Mouse (Mus musculus): Measurements from ENCODE around the gene 4930558K02Rik. TPM values are rescaled to one million over a fixed set of nuclear protein-coding genes. Genes with fewer than 3 reads are reported as not detected.

Gene 4930558K02Rik
- polyA plus RNA-seq, 1 experiment from 2014 or later, result not detected

GRCm38 (mm10) chr1:162011523-162012245 lies 32.2 kb upstream of the 4930558K02Rik start:
- no peak overlapping the region for H3K4me3 ChIP-seq (ENCODE audit: low read depth, low read length)
- 82% methylated on average over 16 of the region's 16 CpGs for WGBS
- no peak for ATAC-seq (ENCODE audit: low FRiP score)

GRCm38 (mm10) chr1:162009086-162009485 lies 29.6 kb upstream of the 4930558K02Rik start:
- ATAC-seq (ENCODE audit: low FRiP score) (no peak), DNase-seq (ENCODE audit: low spot score, missing footprints) (no peak)
- H3K36me3 ChIP-seq (ENCODE audit: control insufficient read depth, insufficient read depth, low read length), result no peaks in the 10 kb centered on the region
- no peaks in the 10 kb centered on the region for H3K27me3 ChIP-seq (ENCODE audit: control insufficient read depth, insufficient read depth, low read length)
- H3K4me3 ChIP-seq (ENCODE audit: low read depth, low read length), result no peak overlapping the region
- no peak overlapping the region for H3K4me2 ChIP-seq
- WGBS, result 79% methylated on average over 8 of the region's 8 CpGs
- H3K4me1 ChIP-seq (ENCODE audit: control insufficient read depth, insufficient read depth, low read length), result peaks cover 9% of the 10 kb centered on the region
- no peaks in the 10 kb centered on the region for H3K9me3 ChIP-seq (ENCODE audit: control insufficient read depth, low read length)
- no peak overlapping the region; the same call in 1 of the 2 replicates for H3K27ac ChIP-seq (ENCODE audit: low read depth, low read length)
- H3K9ac ChIP-seq (ENCODE audit: low read length), result no peak overlapping the region

More at GRCm38 (mm10) chr1:162011523-162012245, 32.2 kb upstream of the 4930558K02Rik start:
- no peak overlapping the region for H3K4me2 ChIP-seq
- no peaks in the 10 kb centered on the region for H3K9me3 ChIP-seq (ENCODE audit: control insufficient read depth, low read length)
- no peak for DNase-seq (ENCODE audit: low spot score, missing footprints)
- no peak overlapping the region for H3K9ac ChIP-seq (ENCODE audit: low read length)
- no peak overlapping the region for H3K27ac ChIP-seq (ENCODE audit: low read depth, low read length)
- H3K36me3 ChIP-seq (ENCODE audit: control insufficient read depth, insufficient read depth, low read length), result no peaks in the 10 kb centered on the region
- H3K4me1 ChIP-seq (ENCODE audit: control insufficient read depth, insufficient read depth, low read length), result peaks cover 5% of the 10 kb centered on the region
- no peaks in the 10 kb centered on the region for H3K27me3 ChIP-seq (ENCODE audit: control insufficient read depth, insufficient read depth, low read length)

DNA sequence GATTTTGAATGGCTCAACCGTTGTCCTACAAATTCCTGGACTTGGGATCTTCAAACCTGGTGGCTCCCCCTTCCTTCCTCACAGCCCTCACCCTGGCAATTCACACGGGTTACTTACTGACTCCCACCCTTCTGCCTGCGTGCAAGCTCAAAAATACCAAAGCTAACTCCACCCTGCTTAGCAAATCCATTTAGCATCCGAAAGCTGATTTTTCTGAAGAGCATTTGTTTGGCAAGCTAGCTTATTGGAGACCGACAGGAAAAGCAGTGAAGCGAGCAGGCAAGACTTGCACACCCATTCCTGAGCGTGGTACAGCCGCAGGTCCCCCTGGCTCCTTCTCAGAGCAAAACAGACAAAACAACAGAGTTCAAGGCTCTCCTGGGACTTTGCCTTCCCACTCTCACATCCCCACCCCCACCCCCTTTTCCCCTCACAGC lies 29.2 kb upstream of the 4930558K02Rik start:
- H3K4me2 ChIP-seq, result no peak overlapping the region

GRCm38 (mm10) chr1:162008208-162008607 lies 28.8 kb upstream of the 4930558K02Rik start:
- H3K27ac ChIP-seq (ENCODE audit: low read depth, low read length), result no peak overlapping the region
- H3K9ac ChIP-seq (ENCODE audit: low read length), result no peak overlapping the region
- no peak for DNase-seq (ENCODE audit: low spot score, missing footprints)
- H3K9me3 ChIP-seq (ENCODE audit: control insufficient read depth, low read length), result no peaks in the 10 kb centered on the region
- no peaks in the 10 kb centered on the region for H3K36me3 ChIP-seq (ENCODE audit: control insufficient read depth, insufficient read depth, low read length)
- H3K4me1 ChIP-seq (ENCODE audit: control insufficient read depth, insufficient read depth, low read length), result peaks cover 12% of the 10 kb centered on the region
- H3K4me2 ChIP-seq, result no peak overlapping the region
- ATAC-seq (ENCODE audit: low FRiP score), result no peak
- H3K4me3 ChIP-seq (ENCODE audit: low read depth, low read length), result no peak overlapping the region
- WGBS, result 61% methylated on average over 4 of the region's 4 CpGs
- no peaks in the 10 kb centered on the region for H3K27me3 ChIP-seq (ENCODE audit: control insufficient read depth, insufficient read depth, low read length)

More for the DNA sequence above, 29.2 kb upstream of the 4930558K02Rik start:
- ATAC-seq (ENCODE audit: low FRiP score) (no peak), DNase-seq (ENCODE audit: low spot score, missing footprints) (no peak)
- Histone ChIP-seq H3K9ac (ENCODE audit: low read length) (no peak overlapping the region), H3K4me1 (ENCODE audit: control insufficient read depth, insufficient read depth, low read length) (peaks cover 12% of the 10 kb centered on the region), H3K9me3 (ENCODE audit: control insufficient read depth, low read length) (no peaks in the 10 kb centered on the region), H3K27me3 (ENCODE audit: control insufficient read depth, insufficient read depth, low read length) (no peaks in the 10 kb centered on the region), H3K36me3 (ENCODE audit: control insufficient read depth, insufficient read depth, low read length) (no peaks in the 10 kb centered on the region), H3K4me3 (ENCODE audit: low read depth, low read length) (no peak overlapping the region), H3K27ac (ENCODE audit: low read depth, low read length) (no peak overlapping the region)
- 41% methylated on average over 8 of the region's 8 CpGs for WGBS

DNA sequence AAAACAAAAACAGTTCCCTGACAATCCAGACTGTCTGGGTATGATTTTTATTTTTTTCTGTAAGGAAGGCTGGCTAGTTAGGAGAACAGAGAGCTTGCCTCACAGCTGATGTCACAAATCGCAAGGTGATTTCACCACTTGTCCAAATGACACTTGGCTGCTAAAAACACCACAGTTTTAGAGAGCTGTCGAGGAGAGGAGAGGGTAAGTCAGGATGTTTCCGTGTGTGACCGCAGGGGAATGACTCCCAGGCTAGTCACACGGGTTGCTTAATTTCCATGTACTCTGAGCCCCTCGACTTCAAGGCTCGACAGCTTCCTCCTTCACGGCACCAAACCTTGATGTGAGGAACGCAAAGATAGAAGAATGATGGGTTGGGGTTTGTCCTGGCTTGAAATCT lies 26.7 kb upstream of the 4930558K02Rik start:
- H3K27me3 ChIP-seq (ENCODE audit: control insufficient read depth, insufficient read depth, low read length), result no peaks in the 10 kb centered on the region
- H3K9ac ChIP-seq (ENCODE audit: low read length), result no peak overlapping the region
- 89% methylated on average over 9 of the region's 9 CpGs for WGBS
- H3K4me3 ChIP-seq (ENCODE audit: low read depth, low read length), result no peak overlapping the region
- DNase-seq (ENCODE audit: low spot score, missing footprints) (no peak), ATAC-seq (ENCODE audit: low FRiP score) (no peak)
- no peaks in the 10 kb centered on the region for H3K36me3 ChIP-seq (ENCODE audit: control insufficient read depth, insufficient read depth, low read length)
- peaks cover 12% of the 10 kb centered on the region for H3K4me1 ChIP-seq (ENCODE audit: control insufficient read depth, insufficient read depth, low read length)
- H3K4me2 ChIP-seq, result no peak overlapping the region
- H3K27ac ChIP-seq (ENCODE audit: low read depth, low read length), result no peak overlapping the region
- H3K9me3 ChIP-seq (ENCODE audit: control insufficient read depth, low read length), result no peaks in the 10 kb centered on the region

DNA sequence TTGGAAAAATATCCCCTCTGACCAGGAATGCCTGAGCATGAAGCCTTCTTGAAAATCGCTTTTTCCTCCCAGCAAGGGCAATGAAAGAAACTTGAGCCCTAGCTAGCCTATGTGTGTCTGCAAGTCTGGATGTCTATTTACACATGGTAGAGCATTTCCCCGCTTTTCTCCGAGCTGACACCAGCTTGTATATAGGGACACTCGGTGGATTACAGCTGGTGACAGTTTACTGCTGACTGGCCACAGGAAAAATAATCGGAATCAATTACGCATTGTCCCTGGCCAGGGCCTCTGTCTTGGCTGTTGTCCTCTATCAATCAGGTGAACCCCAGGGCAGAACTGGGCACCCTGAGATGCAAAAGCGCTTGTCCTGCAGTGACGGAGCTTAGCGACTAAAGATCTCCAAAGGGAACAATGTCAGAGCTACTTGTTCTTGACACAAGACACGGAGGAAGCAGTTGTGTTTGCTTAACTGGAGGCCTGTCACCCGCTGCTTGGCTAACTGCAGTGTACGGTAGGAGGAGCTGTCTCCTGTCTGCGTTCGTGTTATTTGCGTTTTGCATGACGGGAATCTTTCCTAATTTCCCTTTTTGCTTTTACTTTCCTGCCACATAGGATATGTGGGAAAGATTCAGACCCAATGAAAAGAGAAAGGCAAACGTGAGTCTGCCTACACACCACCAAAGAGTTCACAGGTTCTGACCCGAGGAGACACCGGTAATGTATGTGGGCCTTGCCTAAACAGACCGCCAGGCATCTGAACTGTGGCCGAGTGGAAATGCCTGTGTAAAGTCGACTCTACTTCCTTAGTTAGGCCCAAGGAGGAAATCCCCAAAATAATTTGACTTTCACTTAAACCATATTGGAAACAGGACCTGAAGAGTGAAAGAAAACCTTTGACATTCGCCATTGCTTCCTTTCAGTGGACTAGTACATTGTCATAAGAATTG lies 25.7 kb upstream of the 4930558K02Rik start:
- DNase-seq (ENCODE audit: low spot score, missing footprints) (no peak), ATAC-seq (ENCODE audit: low FRiP score) (peak; percentile 51)
- no peak overlapping the region for H3K9ac ChIP-seq (ENCODE audit: low read length)
- H3K27ac ChIP-seq (ENCODE audit: low read depth, low read length), result peak overlapping the region; percentile 25; the same call in 1 of the 2 replicates
- WGBS, result 61% methylated on average over 23 of the region's 23 CpGs
- H3K4me3 ChIP-seq (ENCODE audit: low read depth, low read length), result no peak overlapping the region
- H3K36me3 ChIP-seq (ENCODE audit: control insufficient read depth, insufficient read depth, low read length), result no peaks in the 10 kb centered on the region
- H3K27me3 ChIP-seq (ENCODE audit: control insufficient read depth, insufficient read depth, low read length), result no peaks in the 10 kb centered on the region
- H3K4me2 ChIP-seq, result no peak overlapping the region
- no peaks in the 10 kb centered on the region for H3K9me3 ChIP-seq (ENCODE audit: control insufficient read depth, low read length)
- peaks cover 13% of the 10 kb centered on the region for H3K4me1 ChIP-seq (ENCODE audit: control insufficient read depth, insufficient read depth, low read length)

DNA sequence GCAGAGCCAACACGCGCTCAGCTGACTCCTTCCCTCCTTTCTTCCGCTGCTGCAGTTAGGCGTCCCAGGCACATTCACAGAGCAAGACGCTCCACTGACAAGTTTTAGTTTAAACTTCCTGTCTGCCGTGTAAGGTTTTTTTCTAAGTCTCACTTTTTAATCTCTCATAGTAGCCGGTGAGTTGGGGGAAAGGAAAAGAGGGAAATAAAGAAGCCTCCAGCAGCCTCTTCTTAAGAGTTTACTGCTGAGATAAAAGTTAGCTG lies 25.0 kb upstream of the 4930558K02Rik start:
- H3K27me3 ChIP-seq (ENCODE audit: control insufficient read depth, insufficient read depth, low read length), result no peaks in the 10 kb centered on the region
- H3K4me1 ChIP-seq (ENCODE audit: control insufficient read depth, insufficient read depth, low read length), result peaks cover 17% of the 10 kb centered on the region
- no peaks in the 10 kb centered on the region for H3K9me3 ChIP-seq (ENCODE audit: control insufficient read depth, low read length)
- no peak overlapping the region for H3K9ac ChIP-seq (ENCODE audit: low read length)
- no peak for DNase-seq (ENCODE audit: low spot score, missing footprints)
- no peak overlapping the region for H3K27ac ChIP-seq (ENCODE audit: low read depth, low read length)
- no peak overlapping the region for H3K4me2 ChIP-seq
- no peak for ATAC-seq (ENCODE audit: low FRiP score)
- no peaks in the 10 kb centered on the region for H3K36me3 ChIP-seq (ENCODE audit: control insufficient read depth, insufficient read depth, low read length)
- H3K4me3 ChIP-seq (ENCODE audit: low read depth, low read length), result no peak overlapping the region
- WGBS, result 66% methylated on average over 7 of the region's 7 CpGs

DNA sequence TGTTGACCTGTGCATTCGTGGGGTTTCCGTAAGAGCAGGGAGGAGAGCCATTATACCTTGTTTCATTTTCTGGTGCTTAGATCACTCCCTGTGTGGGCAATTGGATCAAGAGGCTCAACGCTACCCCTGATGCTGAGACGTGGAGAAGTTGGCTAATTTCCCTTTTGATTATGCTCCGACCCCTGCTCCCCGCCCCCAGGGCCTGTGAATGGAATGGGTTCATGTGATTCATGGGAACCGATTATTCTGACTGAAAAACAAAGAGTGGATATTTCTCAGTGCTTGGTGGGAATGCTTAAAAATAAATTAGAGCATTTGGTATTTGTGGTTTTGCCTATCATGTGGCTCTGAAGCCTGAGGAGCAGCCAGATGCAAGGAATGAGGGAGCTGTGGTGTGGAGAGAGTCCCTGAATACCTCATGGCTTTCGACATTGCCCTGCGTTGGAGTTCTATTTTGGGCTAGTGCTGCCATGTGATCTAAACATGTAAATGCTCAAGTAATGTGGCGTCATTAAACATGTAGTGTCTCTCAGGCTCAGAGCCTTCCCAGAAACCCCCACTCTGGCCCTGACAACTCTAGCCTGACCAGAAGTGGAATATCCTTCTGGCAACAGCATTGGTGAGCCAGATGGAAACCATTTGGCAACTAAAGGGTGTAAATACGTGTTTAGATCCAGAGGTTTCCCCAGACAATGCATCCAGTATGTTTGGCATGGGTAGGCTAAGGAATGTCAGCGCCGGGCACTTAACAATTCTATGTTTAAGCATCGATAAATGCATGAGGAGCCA lies 24.5 kb upstream of the 4930558K02Rik start:
- Histone ChIP-seq H3K9ac (ENCODE audit: low read length) (no peak overlapping the region), H3K4me3 (ENCODE audit: low read depth, low read length) (no peak overlapping the region), H3K36me3 (ENCODE audit: control insufficient read depth, insufficient read depth, low read length) (no peaks in the 10 kb centered on the region), H3K9me3 (ENCODE audit: control insufficient read depth, low read length) (no peaks in the 10 kb centered on the region), H3K27ac (ENCODE audit: low read depth, low read length) (no peak overlapping the region), H3K4me2 (no peak overlapping the region), H3K27me3 (ENCODE audit: control insufficient read depth, insufficient read depth, low read length) (no peaks in the 10 kb centered on the region), H3K4me1 (ENCODE audit: control insufficient read depth, insufficient read depth, low read length) (peaks cover 17% of the 10 kb centered on the region)
- WGBS, result 74% methylated on average over 14 of the region's 14 CpGs
- ATAC-seq (ENCODE audit: low FRiP score), result no peak
- DNase-seq (ENCODE audit: low spot score, missing footprints), result no peak
